In genomic region chr2:166793542-166794214, GRCm38 (mm10) we compare ENCODE assay signal across 8 mouse cellular contexts. TPM values are rescaled to one million over a fixed set of nuclear protein-coding genes. Genes with fewer than 3 reads are reported as not detected.
A peak's percentile ranks its signal among the peaks of the same experiment; 100 is the strongest.
DNase-seq lines count a peak whose midpoint lies in the region; ATAC-seq and TF ChIP-seq lines count a peak whose summit lies in the region.
"Not testable (repeated sequence)": the region's sequence is repeated elsewhere in the genome, so short reads cannot be mapped to it uniquely, and the experiment has no call there.

No protein-coding gene starts in this region.

- TF ChIP-seq EP300 in lung, postnatal 0 days (IDR thresholded peaks at IDR 0.05): not testable (repeated sequence)

- H3K36me3 ChIP-seq in G1E (replicated peaks): peaks cover 34% of the 10 kb centered on the region
- H3K36me3 ChIP-seq in forebrain, postnatal 0 days (ENCODE audit: insufficient read depth): peaks cover 26% of the 10 kb centered on the region
- H3K36me3 ChIP-seq in lung, postnatal 0 days (ENCODE audit: insufficient read depth, low read length): not testable (repeated sequence)

- peak overlapping the region; percentile 69 for H3K9ac ChIP-seq in forebrain, postnatal 0 days
- H3K9ac ChIP-seq in lung, postnatal 0 days (replicated peaks; ENCODE audit: low read depth): peak overlapping the region; percentile 84

- peak; percentile 53 for DNase-seq in G1E (ENCODE audit: low spot score)
- DNase-seq in cerebellum, adult 2 months: peak; percentile 86 to 92
- peak; percentile 85 for DNase-seq in forebrain, postnatal 0 days
- peak; percentile 93 for DNase-seq in heart, postnatal 4 days
- peak; percentile 82 for DNase-seq in layer of hippocampus, adult 9-11 months
- DNase-seq in lung, postnatal 0 days (ENCODE audit: low spot score): peak; percentile 86
- DNase-seq in ovary, postnatal 10 days (ENCODE audit: low spot score): peak; percentile 73
- peak; percentile 67 to 81 for DNase-seq in thymus, postnatal 10 days (ENCODE audit: low spot score in 2 of 2)

- peaks cover 23% of the 10 kb centered on the region for H3K4me1 ChIP-seq in G1E (ENCODE audit: insufficient read depth, low read depth, low read length)
- not testable (repeated sequence) for H3K4me1 ChIP-seq in cerebellum, adult 2 months (ENCODE audit: control insufficient read depth, insufficient read depth, low read length); lung, postnatal 0 days (ENCODE audit: insufficient read depth, low read depth, low read length)
- H3K4me1 ChIP-seq in forebrain, postnatal 0 days (ENCODE audit: insufficient read depth): peaks cover 15% of the 10 kb centered on the region; the same call in 1 of the 2 replicates

- H3K9me3 ChIP-seq in G1E (replicated peaks); forebrain, postnatal 0 days (ENCODE audit: low read length); lung, postnatal 0 days (ENCODE audit: low read length): not testable (repeated sequence)

- under 1% methylated on average over 75 of the region's 76 CpGs for WGBS in cerebellum, adult 2 months
- under 1% methylated on average over 71 of the region's 76 CpGs for WGBS in forebrain, postnatal 0 days
- WGBS in lung, postnatal 0 days: under 1% methylated on average over 54 of the region's 76 CpGs

- H3K4me2 ChIP-seq in forebrain, postnatal 0 days (ENCODE audit: low read depth): peak overlapping the region; percentile 68
- H3K4me2 ChIP-seq in lung, postnatal 0 days (replicated peaks; ENCODE audit: low read depth, low read length): peak overlapping the region; percentile 80

- H3K27ac ChIP-seq in cerebellum, adult 2 months (ENCODE audit: insufficient read depth, low read length): peak overlapping the region; percentile 2; the same call in 1 of the 2 replicates
- peak overlapping the region; percentile 42 for H3K27ac ChIP-seq in forebrain, postnatal 0 days (ENCODE audit: low read depth, low read length)
- H3K27ac ChIP-seq in lung, postnatal 0 days (ENCODE audit: low read length): peak overlapping the region; percentile 73

- H3K4me3 ChIP-seq in G1E (ENCODE audit: low read depth, low read length): peak overlapping the region; percentile 83
- H3K4me3 ChIP-seq in cerebellum, adult 2 months (replicated peaks; ENCODE audit: insufficient read depth, low read depth, low read length): peak overlapping the region; percentile 43
- H3K4me3 ChIP-seq in forebrain, postnatal 0 days (ENCODE audit: low read depth, low read length): peak overlapping the region; percentile 61
- H3K4me3 ChIP-seq in lung, postnatal 0 days (ENCODE audit: low read depth, low read length): peak overlapping the region; percentile 69

- not testable (repeated sequence) for H3K27me3 ChIP-seq in G1E (ENCODE audit: insufficient read depth, low read length); cerebellum, adult 2 months (ENCODE audit: control insufficient read depth, insufficient read depth, low read length); forebrain, postnatal 0 days (ENCODE audit: insufficient read depth, low read length); lung, postnatal 0 days (replicated peaks; ENCODE audit: insufficient read depth, low read length)

- peak; percentile 58; the same call in 1 of the 2 replicates for TF ChIP-seq POLR2A in cerebellum, adult 2 months (IDR thresholded peaks at IDR 0.05; ENCODE audit: borderline replicate concordance, insufficient read depth, low read length)

- ATAC-seq in G1E (ENCODE audit: extremely low read depth, insufficient number of reproducible peaks, low FRiP score, poor library complexity, severe bottlenecking): peak; percentile 97
- ATAC-seq in forebrain, postnatal 0 days: peak; percentile 95
- ATAC-seq in lung, postnatal 0 days: peak; percentile 97

- TF ChIP-seq CTCF in G1E (IDR thresholded peaks at IDR 0.05; ENCODE audit: low read depth, low read length); cerebellum, adult 2 months (IDR thresholded peaks at IDR 0.05; ENCODE audit: borderline replicate concordance, insufficient read depth, low read depth, low read length); forebrain, postnatal 0 days (IDR thresholded peaks at IDR 0.05; ENCODE audit: low read depth); lung, postnatal 0 days (IDR thresholded peaks at IDR 0.05): not testable (repeated sequence)

RNA-seq across cellular contexts. Expression of gene Trp53rkb, which starts 1.3 kb away (rescaled TPM):
- 5.0 and 6.2 TPM in 2 replicates for total RNA-seq in G1E (2014; fragmentation: Nextera tagmentation)
- total RNA-seq in G1E (2017): 3.9 and 4.8 TPM in 2 replicates
- 2.9 and 4.1 TPM in 2 replicates for polyA plus RNA-seq in G1E (2012)
- 6.8 and 7.7 TPM in 2 replicates for polyA plus RNA-seq in cerebellum, adult 2 months (2012; rRNA removed)
- total RNA-seq in forebrain, postnatal 0 days (2014; rRNA removed): 13.2 and 15.2 TPM in 2 replicates
- 7.8 and 8.2 TPM in 2 replicates for polyA plus RNA-seq in forebrain, postnatal 0 days (2015; fragmentation: Nextera tagmentation; extraction: Ambion mirVana)
- total RNA-seq in heart, postnatal 4 days (2021): 1 to 10 TPM; 4.0 to 5.1 TPM
- polyA plus RNA-seq in lung, postnatal 0 days (2015; fragmentation: Nextera tagmentation; extraction: Ambion mirVana): 4.2 and 4.8 TPM in 2 replicates

RNA-seq across cellular contexts. Expression of gene Arfgef2, which starts 11.7 kb away (rescaled TPM):
- 30.0 and 30.8 TPM in 2 replicates for total RNA-seq in G1E (2014; fragmentation: Nextera tagmentation)
- total RNA-seq in G1E (2017): 24.2 and 26.9 TPM in 2 replicates
- polyA plus RNA-seq in G1E (2012): 6.0 and 7.1 TPM in 2 replicates
- polyA plus RNA-seq in cerebellum, adult 2 months (2012; rRNA removed): 27.9 and 29.1 TPM in 2 replicates
- total RNA-seq in forebrain, postnatal 0 days (2014; rRNA removed): 18.9 and 29.5 TPM in 2 replicates
- polyA plus RNA-seq in forebrain, postnatal 0 days (2015; fragmentation: Nextera tagmentation; extraction: Ambion mirVana): 1.9 and 3.0 TPM in 2 replicates
- 10 to 100 TPM; 39.7 to 42.3 TPM for total RNA-seq in heart, postnatal 4 days (2021)
- polyA plus RNA-seq in lung, postnatal 0 days (2015; fragmentation: Nextera tagmentation; extraction: Ambion mirVana): 5.7 and 6.2 TPM in 2 replicates

Comparison
In these comparisons a context has a peak if more than half of its experiments do, and no peak if none do; other contexts are left out.
1. Peak in every context shown above with its lines: DNase-seq, ATAC-seq, H3K4me3 ChIP-seq and H3K27ac ChIP-seq.
2. H3K27ac ChIP-seq: peak in every context shown above with its lines; median percentile 73 in lung, postnatal 0 days; 42 in forebrain, postnatal 0 days; 2 in cerebellum, adult 2 months.